Mouse (Mus musculus): ENCODE data around the gene Ttll7.

DNA sequence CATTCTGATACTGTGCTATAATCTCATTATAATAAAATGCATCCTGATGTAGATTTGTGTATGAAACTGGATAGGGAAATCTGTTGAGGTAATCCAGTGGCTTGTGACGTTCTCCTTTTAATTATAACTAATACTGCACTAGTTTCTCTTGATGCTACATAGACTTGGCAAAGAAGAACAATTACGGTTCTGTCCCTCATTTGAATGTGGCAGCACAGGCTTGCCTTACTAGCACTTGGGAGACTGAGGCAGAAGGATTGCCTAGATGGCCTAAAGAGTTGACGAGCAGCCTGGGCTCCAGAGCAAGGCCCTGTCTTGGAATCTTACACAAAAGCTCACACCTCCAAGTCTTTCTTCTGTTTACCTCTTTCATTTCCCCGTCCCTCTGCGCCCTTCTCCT, 80.3 kb downstream of the Ttll7 start:
- no peak for TF ChIP-seq CTCF (IDR thresholded peaks at IDR 0.05; ENCODE audit: insufficient read depth, low read length)
- no peak for TF ChIP-seq POLR2A (IDR thresholded peaks at IDR 0.05; ENCODE audit: borderline replicate concordance, extremely low read depth, low read depth, low read length)
